Mouse (Mus musculus): ENCODE results near the gene 6030452D12Rik. TPM values are rescaled to one million over a fixed set of nuclear protein-coding genes. Genes with fewer than 3 reads are reported as not detected.
A peak's percentile ranks its signal among the peaks of the same experiment; 100 is the strongest.

6030452D12Rik gene
- total and polyA plus RNA-seq, 2 experiments from 2014 or later: not detected

DNA sequence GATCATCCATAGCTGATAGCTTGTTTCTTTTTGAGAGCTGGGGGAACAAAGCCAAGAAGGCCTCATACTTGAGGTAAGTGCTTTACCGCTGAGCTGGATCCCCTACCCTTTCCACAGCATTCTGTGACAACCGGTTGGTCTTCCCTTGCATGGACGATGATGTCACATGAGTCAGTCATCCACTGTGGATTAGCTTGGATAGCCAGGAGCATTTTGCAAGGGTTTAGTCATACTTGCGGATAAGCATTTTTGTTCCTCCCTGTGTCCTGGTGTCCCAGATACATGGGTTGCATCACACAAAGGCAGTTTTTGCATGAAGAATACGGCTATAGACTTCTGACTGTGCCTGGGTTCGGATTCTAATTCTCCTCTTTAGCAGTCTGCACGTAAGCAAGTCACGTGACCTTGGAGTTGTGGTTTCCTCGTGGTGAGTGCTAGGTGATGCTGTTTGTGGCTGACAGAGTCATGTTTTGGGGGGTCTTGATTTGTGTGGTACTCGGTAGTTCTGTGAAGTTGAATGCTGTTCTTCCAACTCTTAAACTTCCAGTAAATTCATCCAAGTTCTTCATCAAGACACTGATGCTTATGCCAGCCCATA, 29.7 kb downstream of the 6030452D12Rik start:
- H3K9ac ChIP-seq (replicated peaks; ENCODE audit: low read length): no peak overlapping the region
- TF ChIP-seq CTCF (IDR thresholded peaks at IDR 0.05; ENCODE audit: low read depth): no peak
- no peak overlapping the region for H3K27ac ChIP-seq
- no peak overlapping the region for H3K4me2 ChIP-seq (ENCODE audit: low read depth, low read length)
- 92% methylated on average over 10 of the region's 10 CpGs for WGBS
- ATAC-seq (no peak), DNase-seq (ENCODE audit: low spot score) (no peak)
- no peaks in the 10 kb centered on the region for H3K9me3 ChIP-seq (ENCODE audit: low read length)
- H3K4me1 ChIP-seq (ENCODE audit: insufficient read depth, low read length): no peaks in the 10 kb centered on the region
- H3K36me3 ChIP-seq (ENCODE audit: insufficient read depth, low read length): no peaks in the 10 kb centered on the region
- no peak overlapping the region for H3K4me3 ChIP-seq (ENCODE audit: low read length)
- no peaks in the 10 kb centered on the region for H3K27me3 ChIP-seq (ENCODE audit: insufficient read depth, low read length)

DNA sequence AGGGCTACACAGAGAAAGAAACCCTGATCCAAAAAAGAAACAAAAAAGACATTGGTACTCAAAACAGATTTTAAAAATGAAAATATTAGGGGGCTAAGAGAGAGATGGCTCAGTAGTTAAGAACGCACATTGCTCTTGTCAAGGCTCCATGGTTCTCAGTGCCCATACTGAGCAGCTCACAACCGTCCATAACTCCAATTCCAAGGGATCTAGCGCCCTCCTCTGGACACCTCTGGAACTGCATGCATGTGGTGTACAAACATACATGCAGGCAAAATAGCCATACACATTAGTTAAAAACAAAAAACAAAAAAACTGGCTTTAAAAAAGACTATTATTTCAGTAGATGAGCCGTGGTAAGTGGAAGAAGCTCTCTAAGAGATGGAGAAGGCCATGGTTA, 30.2 kb downstream of the 6030452D12Rik start:
- ATAC-seq (no peak), DNase-seq (ENCODE audit: low spot score) (no peak)
- Histone ChIP-seq H3K4me1 (ENCODE audit: insufficient read depth, low read length) (no peaks in the 10 kb centered on the region), H3K36me3 (ENCODE audit: insufficient read depth, low read length) (no peaks in the 10 kb centered on the region), H3K4me2 (ENCODE audit: low read depth, low read length) (no peak overlapping the region), H3K9me3 (ENCODE audit: low read length) (no peaks in the 10 kb centered on the region), H3K9ac (replicated peaks; ENCODE audit: low read length) (no peak overlapping the region), H3K27me3 (ENCODE audit: insufficient read depth, low read length) (no peaks in the 10 kb centered on the region), H3K27ac (no peak overlapping the region), H3K4me3 (ENCODE audit: low read length) (no peak overlapping the region)
- peak; percentile 60 for TF ChIP-seq CTCF (IDR thresholded peaks at IDR 0.05; ENCODE audit: low read depth)
- WGBS: 76% methylated on average over 4 of the region's 4 CpGs

DNA sequence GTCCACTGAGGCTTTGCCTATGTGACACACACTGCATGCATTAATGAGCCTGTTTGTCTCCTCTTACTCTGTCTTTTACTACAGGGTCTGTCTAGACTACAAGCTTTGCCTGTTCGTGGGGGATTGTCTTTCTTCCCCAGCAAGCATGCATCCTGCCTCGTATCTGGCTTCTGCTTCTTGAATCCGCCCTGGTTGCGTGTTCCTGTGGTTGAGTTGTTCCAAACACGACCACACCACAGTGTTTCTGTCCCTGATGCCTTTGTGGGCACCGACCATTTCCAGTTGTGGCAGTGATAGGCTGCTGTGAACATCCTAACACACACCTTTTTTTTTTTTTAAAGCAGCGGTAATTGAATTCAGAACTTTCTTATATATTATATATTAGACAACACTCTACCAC, 33.4 kb downstream of the 6030452D12Rik start:
- Histone ChIP-seq H3K36me3 (ENCODE audit: insufficient read depth, low read length) (no peaks in the 10 kb centered on the region), H3K4me3 (ENCODE audit: low read length) (no peak overlapping the region), H3K27me3 (ENCODE audit: insufficient read depth, low read length) (no peaks in the 10 kb centered on the region), H3K9ac (replicated peaks; ENCODE audit: low read length) (no peak overlapping the region), H3K9me3 (ENCODE audit: low read length) (no peaks in the 10 kb centered on the region), H3K4me2 (ENCODE audit: low read depth, low read length) (no peak overlapping the region), H3K4me1 (ENCODE audit: insufficient read depth, low read length) (no peaks in the 10 kb centered on the region), H3K27ac (no peak overlapping the region)
- no peak for ATAC-seq
- no peak for DNase-seq (ENCODE audit: low spot score)
- WGBS: 75% methylated on average over 7 of the region's 7 CpGs
- TF ChIP-seq CTCF (IDR thresholded peaks at IDR 0.05; ENCODE audit: low read depth): no peak

DNA sequence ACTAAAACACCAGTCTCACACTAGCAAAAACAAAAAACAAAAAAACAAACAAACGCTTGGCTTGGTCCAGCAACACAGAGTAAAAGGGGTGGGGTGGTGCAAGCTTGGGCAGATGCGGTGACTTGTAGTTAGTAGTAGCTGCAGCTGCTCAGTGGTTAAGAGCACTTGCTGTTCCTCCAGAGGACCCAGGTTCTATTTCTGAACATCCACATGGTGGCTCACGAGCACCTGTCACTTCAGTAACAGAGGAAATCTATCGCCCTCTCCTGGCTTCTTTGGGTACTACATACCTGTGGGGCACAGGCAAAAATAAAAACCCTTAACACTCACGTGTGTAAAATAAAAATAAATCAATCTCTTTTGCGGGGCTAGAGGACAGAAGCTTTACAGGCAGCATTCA, 34.1 kb downstream of the 6030452D12Rik start:
- no peaks in the 10 kb centered on the region for H3K36me3 ChIP-seq (ENCODE audit: insufficient read depth, low read length)
- H3K4me1 ChIP-seq (ENCODE audit: insufficient read depth, low read length): no peaks in the 10 kb centered on the region
- H3K4me3 ChIP-seq (ENCODE audit: low read length): no peak overlapping the region
- H3K9ac ChIP-seq (replicated peaks; ENCODE audit: low read length): no peak overlapping the region
- peak; percentile 78 for DNase-seq (ENCODE audit: low spot score)
- no peak overlapping the region for H3K4me2 ChIP-seq (ENCODE audit: low read depth, low read length)
- peak; percentile 78 for TF ChIP-seq CTCF (IDR thresholded peaks at IDR 0.05; ENCODE audit: low read depth)
- whole genome bisulfite sequencing: 37% methylated on average over 6 of the region's 6 CpGs
- no peak for ATAC-seq
- no peaks in the 10 kb centered on the region for H3K27me3 ChIP-seq (ENCODE audit: insufficient read depth, low read length)
- no peaks in the 10 kb centered on the region for H3K9me3 ChIP-seq (ENCODE audit: low read length)
- H3K27ac ChIP-seq: no peak overlapping the region

DNA sequence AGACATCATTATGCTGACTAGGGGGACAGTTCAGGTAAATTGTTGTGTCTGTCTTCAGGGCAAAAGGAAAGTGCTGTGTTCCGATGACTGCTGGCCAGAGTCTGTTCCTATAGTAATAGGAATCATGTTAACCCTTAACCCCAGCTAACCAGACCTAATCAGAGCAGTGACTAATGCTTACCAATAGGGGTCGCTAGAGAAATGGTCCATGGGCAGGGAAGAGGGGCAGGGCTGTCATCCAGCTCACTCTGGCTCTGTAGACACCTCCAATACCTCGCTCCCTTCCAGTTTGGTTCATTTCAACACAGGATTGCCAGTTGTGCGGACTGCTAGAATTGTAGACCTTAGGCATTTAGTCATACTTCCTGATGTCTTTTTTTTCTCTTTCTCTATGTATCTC, 35.1 kb downstream of the 6030452D12Rik start:
- H3K4me3 ChIP-seq (ENCODE audit: low read length): no peak overlapping the region
- no peaks in the 10 kb centered on the region for H3K9me3 ChIP-seq (ENCODE audit: low read length)
- peak; percentile 50 for TF ChIP-seq CTCF (IDR thresholded peaks at IDR 0.05; ENCODE audit: low read depth)
- no peak overlapping the region for H3K27ac ChIP-seq
- no peak overlapping the region for H3K4me2 ChIP-seq (ENCODE audit: low read depth, low read length)
- no peak for DNase-seq (ENCODE audit: low spot score)
- no peaks in the 10 kb centered on the region for H3K4me1 ChIP-seq (ENCODE audit: insufficient read depth, low read length)
- H3K9ac ChIP-seq (replicated peaks; ENCODE audit: low read length): no peak overlapping the region
- ATAC-seq: no peak
- no peaks in the 10 kb centered on the region for H3K36me3 ChIP-seq (ENCODE audit: insufficient read depth, low read length)
- WGBS: 77% methylated on average over 4 of the region's 4 CpGs
- no peaks in the 10 kb centered on the region for H3K27me3 ChIP-seq (ENCODE audit: insufficient read depth, low read length)

DNA sequence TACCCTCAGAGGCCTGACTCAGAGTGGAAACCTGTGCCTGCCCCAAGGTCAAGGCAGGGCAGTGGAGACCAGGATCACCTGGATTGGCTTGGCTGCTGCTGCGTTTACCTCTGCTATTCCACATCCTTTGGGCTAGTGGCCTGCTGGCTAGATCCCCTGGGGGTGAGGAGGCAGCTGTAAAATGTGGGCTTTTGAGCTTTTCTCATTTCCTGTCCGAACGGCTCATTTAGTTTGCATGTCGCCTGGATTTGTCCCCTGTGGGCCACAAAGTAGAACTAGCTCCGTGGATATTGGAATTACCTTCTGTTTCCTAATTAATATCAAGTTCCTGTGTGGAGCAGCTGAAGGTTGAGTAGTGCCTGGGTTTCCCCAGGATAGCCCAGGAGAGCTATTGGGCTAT, 38.9 kb downstream of the 6030452D12Rik start:
- 43% methylated on average over 5 of the region's 5 CpGs for WGBS
- ATAC-seq (0 out of 2 replicates have a peak, but pooled peaks have one; percentile 12), DNase-seq (ENCODE audit: low spot score) (peak; percentile 5)
- H3K27me3 ChIP-seq (ENCODE audit: insufficient read depth, low read length): no peaks in the 10 kb centered on the region
- no peak overlapping the region for H3K4me2 ChIP-seq (ENCODE audit: low read depth, low read length)
- H3K27ac ChIP-seq: no peak overlapping the region
- no peak overlapping the region for H3K9ac ChIP-seq (replicated peaks; ENCODE audit: low read length)
- H3K36me3 ChIP-seq (ENCODE audit: insufficient read depth, low read length): no peaks in the 10 kb centered on the region
- H3K4me1 ChIP-seq (ENCODE audit: insufficient read depth, low read length): no peaks in the 10 kb centered on the region
- TF ChIP-seq CTCF (IDR thresholded peaks at IDR 0.05; ENCODE audit: low read depth): no peak
- no peaks in the 10 kb centered on the region for H3K9me3 ChIP-seq (ENCODE audit: low read length)
- no peak overlapping the region for H3K4me3 ChIP-seq (ENCODE audit: low read length)

DNA sequence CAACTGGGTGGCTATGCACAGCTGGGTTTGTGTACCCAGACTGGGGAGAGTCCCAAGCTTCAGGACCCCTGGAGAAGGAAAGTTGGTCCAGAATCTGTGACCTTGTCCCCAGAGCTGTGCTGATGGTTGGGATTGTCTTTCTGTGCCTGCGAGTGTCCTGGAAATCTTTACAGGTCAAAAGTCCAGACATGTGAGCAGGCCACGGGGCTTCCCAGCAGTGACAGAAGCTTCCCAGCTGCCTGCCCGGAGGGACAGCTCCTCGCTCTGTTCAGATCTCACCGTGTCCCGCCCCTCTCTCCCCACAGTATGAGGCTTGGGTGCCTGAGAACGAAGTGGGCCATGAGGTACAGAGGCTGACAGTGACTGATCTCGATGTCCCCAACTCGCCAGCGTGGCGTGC, 40.7 kb downstream of the 6030452D12Rik start:
- no peaks in the 10 kb centered on the region for H3K9me3 ChIP-seq (ENCODE audit: low read length)
- no peaks in the 10 kb centered on the region for H3K27me3 ChIP-seq (ENCODE audit: insufficient read depth, low read length)
- WGBS: 86% methylated on average over 11 of the region's 11 CpGs
- H3K4me1 ChIP-seq (ENCODE audit: insufficient read depth, low read length): no peaks in the 10 kb centered on the region
- ATAC-seq: no peak
- no peaks in the 10 kb centered on the region for H3K36me3 ChIP-seq (ENCODE audit: insufficient read depth, low read length)
- no peak overlapping the region for H3K4me3 ChIP-seq (ENCODE audit: low read length)
- H3K27ac ChIP-seq: no peak overlapping the region
- H3K9ac ChIP-seq (replicated peaks; ENCODE audit: low read length): no peak overlapping the region
- TF ChIP-seq CTCF (IDR thresholded peaks at IDR 0.05; ENCODE audit: low read depth): no peak
- no peak overlapping the region for H3K4me2 ChIP-seq (ENCODE audit: low read depth, low read length)
- no peak for DNase-seq (ENCODE audit: low spot score)
